Mouse (Mus musculus) thymus, postnatal 0 days (tissue): ENCODE data around the gene Hist1h1t. TPM values are rescaled to one million over a fixed set of nuclear protein-coding genes. Genes with fewer than 3 reads are reported as not detected.
"Not testable (repeated sequence)": the region's sequence is repeated elsewhere in the genome, so short reads cannot be mapped to it uniquely, and the experiment has no call there.

ENCODE experiments used
- DNase-seq: peaks from one replicate; pipeline ENCODE4 v3.0.0-alpha.2; 2015; ENCODE audit warnings: low spot score
- polyA plus RNA-seq: library from polyadenylated mRNA; unstranded; fragments of >200 nt; fragmentation: Nextera tagmentation; extraction: Ambion mirVana; gene quantifications from 2 replicates; pipeline ENCODE4 v1.2.1, GENCODE M21; 2015

The Hist1h1t gene
- polyA plus RNA-seq, 1 experiment from 2014 or later, result not detected

DNA sequence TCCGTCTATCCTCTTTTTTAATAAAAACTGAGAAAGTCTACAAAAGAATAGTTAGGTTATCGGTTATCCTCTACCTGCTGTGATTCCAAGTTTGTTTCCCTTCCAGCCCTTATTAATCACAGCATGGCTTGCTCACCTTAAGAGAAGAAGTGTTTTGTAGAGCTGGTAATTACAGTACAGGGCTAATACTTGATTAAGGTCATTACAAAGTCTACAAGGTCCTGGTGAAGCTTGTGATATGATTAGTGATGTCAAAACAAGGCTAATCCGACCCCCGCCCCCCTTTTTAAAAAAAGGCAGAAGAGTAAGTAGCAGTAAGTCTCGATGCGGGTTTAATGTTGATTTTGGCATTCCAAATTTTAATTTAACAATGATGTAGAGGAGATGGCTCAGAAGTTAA is 3.4 kb downstream of the Hist1h1t start:
- DNase-seq, result no peak

DNA sequence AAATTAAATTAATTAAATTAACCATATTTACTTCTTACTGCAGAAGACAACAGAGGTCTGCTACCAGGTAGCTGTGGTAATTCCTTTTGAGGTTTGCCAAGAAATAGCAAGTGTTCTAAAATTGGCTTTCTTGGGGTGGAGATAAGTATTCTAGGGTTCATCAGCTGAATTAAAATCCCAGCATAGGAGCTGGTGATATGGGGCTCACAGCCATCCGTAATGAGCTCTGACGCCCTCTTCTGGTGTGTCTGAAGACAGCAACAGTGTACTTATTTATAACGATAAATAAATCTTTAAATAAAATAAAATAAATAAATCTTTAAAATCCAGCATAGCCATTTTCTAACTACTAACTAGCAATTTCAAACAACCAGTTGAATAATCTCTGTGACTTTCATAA is 4.2 kb downstream of the Hist1h1t start:
- DNase-seq, result no peak

DNA sequence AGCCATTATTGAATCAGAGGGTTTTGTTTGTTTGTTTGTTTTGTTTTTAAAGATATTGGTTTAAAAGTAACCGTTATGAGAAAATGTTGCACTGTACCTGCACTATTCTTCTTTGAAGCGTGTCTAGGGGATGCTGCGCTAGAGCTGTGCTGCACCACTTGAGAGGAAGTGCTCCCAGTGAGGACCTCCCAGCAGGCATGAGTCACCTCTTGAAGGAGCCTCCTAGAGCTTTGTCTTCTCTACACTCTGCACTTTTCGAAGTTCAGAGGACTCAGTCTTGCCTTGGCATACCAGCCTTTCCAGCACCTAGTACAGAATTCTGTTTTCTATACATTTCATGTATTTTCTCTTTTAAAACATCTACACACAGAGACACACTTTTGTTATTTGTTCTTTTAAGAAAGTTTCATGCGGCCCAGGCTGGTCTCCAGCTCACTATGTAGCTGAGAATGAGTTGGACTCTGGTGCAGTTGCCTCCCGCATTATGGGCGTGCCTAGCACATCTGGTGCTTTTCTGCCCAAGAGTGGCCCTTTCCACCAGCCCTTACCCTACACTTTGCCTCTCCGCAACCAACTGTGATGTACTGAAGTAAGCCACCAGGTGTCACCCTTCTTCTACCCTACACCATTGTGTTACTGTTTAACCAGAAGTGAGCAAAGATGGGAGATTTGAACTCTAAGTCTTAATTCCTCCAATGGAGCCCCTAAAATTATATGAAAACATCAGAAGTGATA is 5.3 kb downstream of the Hist1h1t start:
- DNase-seq, result peak; percentile 85

DNA sequence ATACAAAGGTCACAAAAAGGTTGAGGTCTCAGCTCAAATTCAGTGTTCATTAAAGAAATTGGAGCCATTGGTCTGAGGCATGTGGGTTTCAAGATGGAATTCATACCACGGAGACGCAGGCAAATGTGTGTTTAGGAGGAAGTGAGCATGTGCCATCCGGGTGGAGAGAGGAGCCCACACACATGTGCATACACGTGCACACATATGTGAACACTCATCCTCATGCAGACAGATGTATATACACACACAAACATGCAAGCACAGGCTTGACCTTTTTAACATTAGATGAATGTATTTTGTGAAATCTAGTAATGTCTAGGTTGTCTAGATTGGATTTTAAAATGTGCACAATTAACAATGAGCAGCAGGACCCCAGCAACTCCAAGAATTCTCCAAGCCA is 6.6 kb downstream of the Hist1h1t start:
- no peak for DNase-seq

DNA sequence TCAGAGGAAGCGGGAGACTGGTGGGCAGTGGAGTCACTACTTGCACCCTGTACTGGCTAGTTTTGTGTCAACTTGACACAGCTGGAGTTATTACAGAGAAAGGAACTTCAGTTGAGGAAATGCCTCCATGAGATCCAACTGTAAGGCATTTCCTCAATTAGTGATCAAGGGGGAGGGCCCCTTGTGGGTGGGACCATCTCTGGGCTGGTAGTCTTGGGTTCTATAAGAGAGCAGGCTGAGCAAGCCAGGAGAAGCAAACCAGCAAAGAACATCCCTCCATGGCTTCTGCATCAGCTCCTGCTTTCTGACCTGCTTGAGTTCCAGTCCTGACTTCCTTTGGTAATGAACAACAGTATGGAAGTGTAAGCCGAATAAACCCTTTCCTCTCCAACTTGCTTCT is 7.2 kb downstream of the Hist1h1t start:
- not testable (repeated sequence) for DNase-seq

DNA sequence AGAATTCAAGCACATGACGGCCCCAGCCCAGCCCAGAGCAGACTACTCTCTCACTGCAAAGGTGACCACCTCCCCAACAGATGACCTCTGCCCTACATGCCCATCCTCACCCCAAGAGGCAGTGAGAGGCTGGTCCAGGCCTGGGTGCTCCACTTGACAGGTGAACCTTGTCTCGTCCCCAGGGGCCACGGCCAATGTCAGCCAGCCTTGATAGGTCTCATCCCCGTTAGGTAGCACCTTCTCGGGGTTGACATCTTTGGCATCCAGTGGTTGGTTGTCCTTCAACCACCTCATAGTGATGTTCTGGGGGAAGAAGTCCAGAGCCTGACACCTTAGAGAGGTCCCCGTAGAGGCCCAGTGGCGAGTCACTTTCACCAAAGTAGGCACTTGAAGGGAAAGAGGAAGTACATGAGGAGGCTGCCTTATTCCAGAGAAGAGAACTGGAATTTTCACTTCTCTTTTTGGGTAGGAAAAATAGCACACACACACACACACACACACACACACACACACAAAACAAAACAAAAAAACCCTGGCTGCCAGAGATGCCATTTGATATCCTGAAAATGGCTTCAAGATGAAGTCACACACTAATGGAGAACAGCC is 10.2 kb downstream of the Hist1h1t start:
- no peak for DNase-seq

DNA sequence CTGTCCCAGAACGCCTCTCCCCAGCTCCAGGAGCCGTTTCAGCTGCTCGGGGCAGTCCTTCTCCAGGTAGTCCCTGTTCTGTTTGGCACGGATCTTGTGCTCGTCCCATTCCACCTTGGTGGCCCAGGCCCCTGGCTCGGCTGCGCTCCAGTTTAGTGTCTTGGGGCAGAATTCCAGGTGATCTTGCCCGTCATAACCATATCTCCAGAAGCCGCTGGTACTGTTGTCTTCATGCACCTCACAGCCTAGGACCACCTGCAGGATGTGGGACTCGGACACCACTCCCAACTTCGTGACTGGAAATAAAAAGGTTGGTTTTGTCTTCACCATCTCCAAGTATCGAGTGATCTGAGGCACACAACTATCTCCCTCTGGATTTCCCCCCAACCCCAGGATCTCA is 11.2 kb downstream of the Hist1h1t start:
- no peak for DNase-seq

DNA sequence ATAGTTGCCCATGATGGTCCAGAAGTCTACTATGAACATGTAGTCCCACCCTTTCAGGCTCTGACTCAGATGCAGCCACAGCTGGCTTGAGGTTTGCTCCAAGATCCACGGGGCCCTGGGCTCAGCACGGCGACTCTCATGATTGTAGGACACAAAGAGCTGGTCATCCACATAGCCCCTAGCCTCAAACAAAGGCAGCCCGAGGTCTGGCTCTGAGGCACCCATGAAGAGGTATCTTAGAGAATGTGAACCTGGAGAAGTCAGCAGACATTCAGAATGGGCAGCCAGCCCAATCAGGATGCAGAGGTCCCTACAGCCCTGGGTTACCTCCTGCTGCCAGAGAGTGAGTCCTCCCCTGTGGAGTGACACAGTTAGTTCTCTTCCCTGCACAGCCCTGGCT is 12.4 kb downstream of the Hist1h1t start:
- no peak for DNase-seq

DNA sequence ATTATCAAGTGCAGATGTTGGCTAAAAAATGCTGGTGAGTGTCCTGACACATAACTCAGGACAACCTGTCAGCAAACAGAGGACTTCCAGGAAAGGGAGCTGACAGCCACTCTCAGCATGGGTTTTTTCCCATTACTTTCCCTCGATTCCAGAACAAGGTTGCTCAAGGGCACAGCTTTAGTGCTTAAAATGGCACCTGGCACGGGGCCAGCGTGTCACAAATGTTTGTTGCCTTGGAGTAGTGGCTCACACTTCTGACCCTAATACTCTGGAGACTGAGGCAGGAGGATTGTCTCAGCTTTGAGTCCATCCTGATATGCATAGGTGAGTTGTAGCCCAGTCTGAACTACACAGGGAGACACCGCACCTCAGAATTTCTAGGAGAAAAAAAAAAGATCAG is 13.0 kb downstream of the Hist1h1t start:
- no peak for DNase-seq

DNA sequence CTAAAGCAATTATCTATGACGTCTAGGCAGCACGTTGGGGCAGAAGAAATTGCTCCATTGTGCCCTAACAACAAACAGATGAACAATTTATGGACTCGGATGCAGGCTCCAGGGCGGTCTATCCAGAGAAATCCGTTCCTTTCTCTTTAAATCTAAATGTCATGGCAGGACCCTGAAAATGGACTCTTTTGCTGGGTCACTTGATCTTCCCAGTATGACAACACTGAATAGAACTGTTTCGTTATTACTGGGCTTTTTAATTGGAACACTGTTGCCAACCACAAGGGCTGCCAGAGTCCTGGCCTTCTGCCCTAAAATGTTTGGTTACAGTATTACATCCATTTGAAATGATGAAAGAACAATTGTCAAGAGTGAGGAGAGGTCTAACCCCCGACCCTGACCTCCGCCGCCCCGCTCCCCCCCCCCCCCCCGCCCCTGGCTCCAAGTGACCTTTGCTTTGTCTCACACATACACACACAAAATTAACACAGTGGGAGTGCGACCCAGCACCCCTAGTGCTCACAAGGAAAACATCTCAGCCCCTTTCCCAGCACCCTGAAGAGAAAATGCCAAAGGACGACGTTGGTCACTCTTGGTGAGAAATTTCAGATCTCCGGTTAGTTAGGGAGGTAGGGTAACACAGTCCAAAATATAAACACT is 14.2 kb downstream of the Hist1h1t start:
- DNase-seq, result no peak

DNA sequence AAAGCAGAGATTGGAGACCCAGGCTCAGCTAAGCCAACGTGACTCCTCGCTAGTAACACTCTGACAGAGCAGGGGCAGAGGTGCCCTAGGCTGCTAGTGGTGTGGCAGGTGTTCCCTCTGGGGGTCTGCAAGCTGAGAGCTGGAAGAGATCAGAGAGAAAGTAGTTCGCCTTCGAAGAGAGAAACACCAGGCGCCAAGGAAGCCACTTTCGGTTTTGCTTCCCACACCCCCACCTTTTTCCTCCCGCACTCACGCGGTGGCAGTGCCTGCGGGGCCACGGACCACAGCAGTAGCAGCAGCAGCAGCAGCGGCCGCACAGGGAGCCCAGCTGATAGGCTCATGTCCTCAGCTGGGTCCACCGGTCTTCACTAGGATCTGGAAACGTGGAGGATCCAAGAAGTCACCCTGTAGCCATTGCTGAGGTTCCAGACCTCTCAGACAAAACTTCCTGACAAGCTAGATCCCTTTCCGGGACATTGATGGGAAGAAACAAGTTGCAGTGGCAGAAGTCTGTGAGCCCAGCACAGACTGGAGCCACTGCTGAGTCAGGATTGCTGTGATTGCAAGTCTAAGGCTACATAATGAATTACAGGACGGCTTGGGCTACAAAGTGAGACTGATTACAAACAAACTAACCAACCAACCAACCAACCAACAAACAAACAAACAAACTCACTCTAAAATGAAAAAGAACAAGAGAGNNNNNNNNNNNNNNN is 14.9 kb downstream of the Hist1h1t start, which contains the start of gene Hfe:
Gene Hfe, minus strand, starts transcription at position 481 of the 716 bp plus-strand sequence.
- peak; percentile 82 for DNase-seq

DNA sequence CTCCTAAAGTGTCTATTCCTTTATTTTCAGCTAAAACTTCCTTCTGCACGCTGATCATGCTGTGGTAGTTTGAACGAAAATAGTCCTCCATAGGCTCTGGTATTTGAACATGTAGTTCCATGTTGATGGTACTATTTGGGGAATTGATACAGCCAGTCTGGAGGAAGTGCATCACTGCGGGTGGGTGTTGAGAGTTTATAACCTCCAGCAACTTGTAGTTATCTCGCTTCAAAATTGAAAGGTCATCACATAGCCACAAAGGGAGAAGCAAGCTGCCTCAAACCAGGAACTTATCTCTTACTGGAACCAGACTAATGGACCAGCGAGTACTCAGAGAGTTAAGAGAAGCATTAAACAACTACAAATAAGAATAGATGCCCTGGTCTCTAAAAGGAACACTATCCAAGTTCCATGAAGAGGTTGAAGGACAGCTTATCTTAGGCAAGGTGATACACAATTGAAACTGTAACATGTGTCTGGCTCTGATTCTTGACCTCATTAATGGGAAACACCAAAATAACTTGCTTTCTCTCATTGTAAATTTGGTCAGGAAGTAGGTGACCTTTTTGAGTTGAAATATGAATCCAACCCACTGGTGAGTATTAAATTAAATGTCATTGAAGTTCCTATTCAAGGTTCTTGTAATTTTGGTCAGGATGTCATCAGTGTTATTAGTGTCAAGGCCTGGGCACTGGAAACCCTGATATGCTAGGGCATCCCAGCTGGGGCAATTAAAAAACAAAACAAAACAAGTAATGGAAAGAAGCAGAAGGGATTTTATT is 20.8 kb downstream of the Hist1h1t start:
- DNase-seq, result no peak

DNA sequence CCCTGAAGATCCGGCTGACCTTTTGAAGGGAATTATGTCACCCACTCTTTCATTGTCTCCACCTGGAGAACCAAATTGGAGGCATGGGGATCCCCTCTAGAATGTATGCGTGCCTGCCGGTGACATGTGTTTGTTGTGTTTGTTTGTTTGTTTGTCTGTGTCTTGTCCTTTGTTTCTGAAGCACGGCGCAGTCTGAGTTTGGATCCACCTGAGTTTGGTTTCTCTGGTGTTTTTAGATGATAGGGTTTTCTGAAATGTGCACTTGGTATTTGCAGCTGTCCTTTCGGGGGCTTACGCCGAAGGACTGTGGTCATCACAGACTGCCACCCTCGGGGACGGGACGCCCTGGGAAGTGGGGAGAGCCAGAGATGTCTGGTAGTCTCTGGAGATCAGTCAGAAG is 21.6 kb downstream of the Hist1h1t start:
- DNase-seq, result no peak

DNA sequence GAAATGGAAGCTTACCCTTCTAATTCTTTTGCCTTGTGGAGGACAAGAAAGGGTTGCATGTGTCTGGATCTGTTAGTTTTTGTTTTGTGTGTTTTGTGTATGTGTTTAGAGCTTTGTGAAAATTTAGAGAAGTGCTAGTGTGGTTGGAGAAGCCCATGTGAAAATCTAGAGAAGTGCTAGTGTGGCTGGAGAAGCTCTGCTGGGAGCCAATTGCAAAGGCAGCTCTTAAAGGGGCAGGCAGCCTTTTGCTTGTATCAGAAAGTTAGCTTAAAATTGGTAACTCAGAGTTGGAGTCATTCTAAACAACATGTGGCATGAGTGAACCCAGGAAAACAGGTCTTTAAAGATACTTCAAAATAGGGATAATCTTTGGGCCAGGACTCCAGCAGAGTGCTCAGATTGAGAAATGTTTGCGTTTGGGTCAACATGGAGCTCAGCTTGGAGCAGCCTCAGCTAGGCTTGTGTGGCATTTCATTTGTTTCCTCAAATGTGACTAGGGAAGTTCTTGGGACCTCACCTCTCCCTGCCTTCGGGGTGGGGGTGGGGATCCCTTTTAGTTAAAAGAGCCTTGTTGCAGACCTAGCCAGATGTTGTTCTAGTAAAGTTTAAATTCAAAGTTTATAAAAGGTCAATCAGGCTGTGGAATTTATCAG is 22.1 kb downstream of the Hist1h1t start:
- not testable (repeated sequence) for DNase-seq

DNA sequence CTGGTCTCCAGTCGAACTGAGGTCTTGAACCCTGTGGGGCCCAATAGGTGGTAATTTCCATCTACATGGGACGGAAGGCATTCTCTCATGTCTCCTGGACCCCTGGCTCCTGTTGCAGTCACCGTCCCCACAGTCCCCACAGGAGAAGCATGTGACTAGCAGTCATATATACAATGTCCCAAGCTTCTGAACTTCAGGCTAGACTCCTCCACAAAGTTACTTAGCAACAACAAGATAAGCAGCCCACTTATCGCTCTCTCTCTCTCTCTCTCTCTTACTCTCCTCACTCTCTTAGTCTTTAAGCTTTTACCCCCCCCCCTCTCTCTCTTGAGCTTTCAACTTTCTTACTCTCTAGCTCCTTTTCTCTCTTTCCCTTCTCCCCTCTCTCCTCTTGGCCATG is 28.6 kb downstream of the Hist1h1t start:
- no peak for DNase-seq

DNA sequence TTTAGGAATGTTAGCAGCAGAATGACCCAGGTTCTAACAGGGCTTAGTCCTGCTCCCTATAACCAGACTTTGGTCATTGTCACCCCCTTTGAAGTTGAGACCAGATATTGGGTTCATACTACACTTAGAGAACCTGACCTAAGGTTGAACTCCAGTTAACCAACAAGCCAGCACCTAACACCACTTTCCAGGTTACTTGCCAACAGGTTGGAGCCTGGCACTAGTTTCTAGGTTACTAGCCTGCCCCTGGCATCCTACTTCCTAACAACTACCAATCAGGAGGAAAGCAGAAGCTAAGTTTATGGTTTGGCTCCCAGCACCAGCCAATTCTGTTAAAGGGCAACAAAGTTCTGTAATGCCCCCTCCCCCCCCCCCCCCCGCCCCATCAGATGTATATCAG is 29.6 kb downstream of the Hist1h1t start:
- no peak for DNase-seq

DNA sequence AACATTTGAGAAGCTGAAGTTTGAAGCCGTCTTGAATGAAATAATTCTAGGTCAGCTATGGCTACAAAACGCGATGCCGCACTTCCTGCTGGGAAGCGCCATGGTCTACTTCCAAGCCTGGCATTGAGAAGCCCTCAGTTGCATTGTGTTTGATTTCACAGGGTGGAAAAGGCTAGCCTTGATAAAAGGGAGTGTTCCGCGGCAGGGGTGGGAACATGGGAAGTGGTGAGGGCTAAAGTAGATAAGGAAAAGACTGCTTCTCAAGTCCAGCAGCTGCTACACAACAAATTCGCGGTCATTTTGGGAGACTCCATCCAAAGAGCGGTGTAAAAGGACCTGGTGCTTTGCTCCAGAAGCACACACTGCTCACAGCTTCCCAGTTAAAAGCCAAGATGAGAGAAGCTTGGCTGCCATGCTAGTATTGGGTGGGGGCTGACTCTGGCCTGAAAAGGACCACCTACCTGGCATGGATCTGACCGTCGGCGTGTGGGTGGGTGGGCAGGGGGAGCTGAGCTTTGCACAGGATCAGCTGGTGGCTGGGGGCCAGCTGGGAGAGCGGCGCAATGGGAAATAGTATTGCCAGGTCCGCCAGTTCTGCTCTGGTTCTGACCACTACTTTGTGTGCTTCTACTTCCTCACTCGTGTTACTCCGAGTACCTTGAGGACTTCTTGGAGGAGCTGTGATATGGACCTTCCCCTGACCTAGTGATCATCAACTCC is 33.0 kb downstream of the Hist1h1t start:
- no peak for DNase-seq

DNA sequence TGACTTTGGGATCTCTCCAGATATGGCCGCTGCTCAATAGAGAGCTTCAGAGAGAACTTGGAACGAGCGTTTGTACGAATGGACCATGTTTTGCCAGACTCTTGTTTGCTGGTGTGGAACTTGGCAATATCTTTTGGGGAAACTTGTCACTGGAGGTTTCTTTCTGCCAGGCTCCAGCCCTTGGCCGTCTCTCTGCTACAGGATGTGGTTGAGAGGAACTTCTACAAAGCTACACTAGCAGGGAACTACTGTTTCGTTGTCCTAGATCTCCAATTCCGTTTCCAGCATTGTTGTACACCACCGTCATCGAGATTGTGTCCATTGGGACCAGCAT is 33.5 kb downstream of the Hist1h1t start:
- peak; percentile 63 for DNase-seq

DNA sequence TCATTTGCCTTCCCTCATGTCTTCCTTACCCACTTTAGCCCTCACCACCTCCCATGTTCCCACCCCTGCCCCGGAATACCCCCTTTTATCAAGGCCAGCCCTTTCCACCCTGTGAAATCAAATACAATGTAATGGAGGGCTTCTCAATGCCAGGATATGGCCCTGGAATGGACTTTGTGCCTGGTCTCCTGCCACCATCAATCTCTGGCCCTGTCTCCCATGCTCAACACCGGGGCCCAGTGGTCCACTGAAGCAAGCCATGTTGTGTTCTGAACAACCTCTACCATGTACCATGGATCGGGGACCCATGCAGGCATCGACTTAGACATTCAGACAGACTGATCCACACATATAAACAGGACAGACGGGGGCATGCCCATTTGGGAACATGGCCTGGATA is 34.1 kb downstream of the Hist1h1t start:
- DNase-seq, result no peak

DNA sequence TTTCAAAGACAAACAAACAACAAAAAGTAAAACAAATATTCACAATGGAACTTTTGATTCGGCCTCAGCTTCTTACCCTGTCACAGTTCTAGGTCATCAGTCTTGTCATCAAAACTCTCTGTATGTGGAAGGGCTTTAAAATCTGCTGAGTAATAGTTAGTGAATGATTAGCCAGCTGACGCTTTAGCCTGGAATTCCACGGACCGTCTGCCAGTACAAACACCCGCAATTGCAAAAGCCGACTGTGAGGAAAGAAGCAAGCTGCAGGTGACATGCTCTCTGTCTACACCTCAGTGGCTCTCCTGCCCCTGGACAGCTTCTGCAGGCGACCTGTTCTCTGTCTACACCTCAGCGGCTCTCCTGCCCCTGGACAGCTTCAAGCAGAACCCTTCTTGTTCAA is 34.9 kb downstream of the Hist1h1t start:
- no peak for DNase-seq
